18 mouse cellular contexts compared by ENCODE assay signal in the genomic region with DNA sequence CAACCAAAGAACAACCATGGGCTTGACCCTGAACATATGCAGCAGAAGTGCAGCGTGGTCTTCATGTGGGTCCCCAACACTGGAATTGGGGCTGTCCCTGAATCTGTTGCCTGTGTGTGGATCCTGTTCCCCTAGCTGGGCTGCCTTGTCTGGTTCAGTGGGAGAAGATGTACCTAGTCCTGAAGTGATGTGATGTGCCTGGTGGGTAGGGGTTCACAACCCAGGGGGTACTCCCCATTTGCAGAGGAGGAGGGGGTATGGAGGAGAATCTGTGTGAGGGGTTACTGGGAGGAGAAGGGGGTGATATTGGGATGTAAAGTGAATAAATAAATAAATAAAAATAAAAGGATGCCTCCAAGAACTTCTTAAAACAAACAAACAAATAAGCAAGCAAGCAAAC.
"Had no signal": no experiment of that assay in that cellular context is flagged by ENCODE, and none has a peak within 500 bp of the region (broad histone marks: within the 10 kb centered on the region; RNA-seq: fewer than 3 reads in every experiment).

No protein-coding gene starts in this region.

- H3K9me3 ChIP-seq: liver, embryonic 15.5 days; lung, embryonic 15.5 days; megakaryocyte, embryonic 14.5 days; midbrain, embryonic 12.5 days; midbrain, embryonic 15.5 days; neural tube, embryonic 12.5 days; stomach, embryonic 15.5 days had no signal

- H3K9ac ChIP-seq: liver, embryonic 15.5 days; liver, postnatal 0 days; lung, embryonic 15.5 days; midbrain, embryonic 12.5 days; midbrain, embryonic 15.5 days; neural tube, embryonic 12.5 days; stomach, embryonic 15.5 days had no signal

- DNase-seq: liver, postnatal 0 days; lung, adult 2 months; lung, postnatal 14 days; lung, postnatal 36 days; right cerebral cortex, postnatal 14 days; thymus, adult 2 months; thymus, postnatal 25 days; thymus, postnatal 4 days had no signal

- H3K27ac ChIP-seq: liver, embryonic 15.5 days; lung, embryonic 15.5 days; macrophage; midbrain, embryonic 12.5 days; midbrain, embryonic 15.5 days; neural tube, embryonic 12.5 days; stomach, embryonic 15.5 days; stomach, postnatal 0 days had no signal

- H3K36me3 ChIP-seq: liver, embryonic 15.5 days; lung, embryonic 15.5 days; midbrain, embryonic 12.5 days; midbrain, embryonic 15.5 days; neural tube, embryonic 12.5 days; stomach, embryonic 15.5 days had no signal

- H3K4me3 ChIP-seq: liver, embryonic 15.5 days; lung, embryonic 15.5 days; megakaryocyte, embryonic 14.5 days; midbrain, embryonic 12.5 days; midbrain, embryonic 15.5 days; neural tube, embryonic 12.5 days; stomach, embryonic 15.5 days had no signal

- H3K4me1 ChIP-seq: liver, embryonic 15.5 days; lung, embryonic 15.5 days; midbrain, embryonic 12.5 days; midbrain, embryonic 15.5 days; neural tube, embryonic 12.5 days; stomach, embryonic 15.5 days had no signal

- H3K27me3 ChIP-seq: liver, embryonic 15.5 days; lung, embryonic 15.5 days; megakaryocyte, embryonic 14.5 days; midbrain, embryonic 12.5 days; midbrain, embryonic 15.5 days; neural tube, embryonic 12.5 days; stomach, embryonic 15.5 days had no signal

- H3K4me2 ChIP-seq: liver, embryonic 15.5 days; lung, embryonic 15.5 days; midbrain, embryonic 12.5 days; midbrain, embryonic 15.5 days; neural tube, embryonic 12.5 days; stomach, embryonic 15.5 days had no signal

- ATAC-seq: liver, postnatal 0 days; lung, postnatal 0 days; midbrain, embryonic 15.5 days had no signal
